Mouse (Mus musculus) neural tube, embryonic 11.5 days (tissue): ENCODE results near the gene Gm20716. TPM values are rescaled to one million over a fixed set of nuclear protein-coding genes. Genes with fewer than 3 reads are reported as not detected.
A peak's percentile ranks its signal among the peaks of the same experiment; 100 is the strongest.

Experiments
- ATAC-seq: fragments of 200-750 bp; cut with Nextera tagmentation; 2 replicates; pipeline ENCODE4 v1.8.0; 2017; ENCODE audit warnings: moderate number of reproducible peaks, mild to moderate bottlenecking, moderate TSS enrichment, moderate library complexity; ENCODE audit not compliant: insufficient read depth, low FRiP score, low TSS enrichment
- DNase-seq: peaks from one replicate; pipeline ENCODE4 v3.0.0-alpha.2; 2015; ENCODE audit warnings: low spot score
- H3K27ac ChIP-seq: fragments of 300-500 bp; sonication (generic); 2 replicates; pipeline ENCODE4 v1.5.1; 2014; ENCODE audit warnings: low read depth, mild to moderate bottlenecking, low read length
- H3K27me3 ChIP-seq: fragments of 300-500 bp; sonication (generic); 2 replicates; pipeline ENCODE4 v1.6.1; 2014; ENCODE audit warnings: mild to moderate bottlenecking, low read length, mixed read lengths; ENCODE audit not compliant: control insufficient read depth, insufficient read depth
- H3K36me3 ChIP-seq: fragments of 300-500 bp; sonication (generic); 2 replicates; pipeline ENCODE4 v1.6.1; 2014; ENCODE audit warnings: mild to moderate bottlenecking, low read length, moderate library complexity, mixed read lengths; ENCODE audit not compliant: control insufficient read depth, insufficient read depth
- H3K4me1 ChIP-seq: fragments of 300-500 bp; sonication (generic); 2 replicates; pipeline ENCODE4 v1.6.1; 2014; ENCODE audit warnings: low read length, mixed read lengths; ENCODE audit not compliant: control insufficient read depth, insufficient read depth
- H3K4me2 ChIP-seq: fragments of 300-500 bp; sonication (generic); 2 replicates; pipeline ENCODE4 v1.6.1; 2014; ENCODE audit warnings: low read depth, mild to moderate bottlenecking, moderate library complexity
- H3K4me3 ChIP-seq: fragments of 300-500 bp; sonication (generic); 2 replicates; pipeline ENCODE4 v1.5.1; 2014; ENCODE audit warnings: low read depth, low read length
- H3K9ac ChIP-seq: fragments of 300-500 bp; sonication (generic); 2 replicates; pipeline ENCODE4 v1.6.1; 2014; ENCODE audit warnings: mild to moderate bottlenecking, low read length
- H3K9me3 ChIP-seq: fragments of 300-500 bp; sonication (generic); 2 replicates; pipeline ENCODE4 v1.6.1; 2016; ENCODE audit warnings: low read length; ENCODE audit not compliant: control insufficient read depth
- WGBS: fragments of 180-500 bp; shearing (Covaris S2); extraction: QIAGEN DNeasy Blood & Tissue Kit; methylation state at CpG from one replicate; pipeline ENCODE4 v1.1.7; 2014; 5-methylcytosine and 5-hydroxymethylcytosine counted together
- polyA plus RNA-seq: library from polyadenylated mRNA; unstranded; fragments of >200 nt; fragmentation: Nextera tagmentation; extraction: Ambion mirVana; gene quantifications from 2 replicates; pipeline ENCODE4 v1.2.1, GENCODE M21; 2014

The Gm20716 gene
- polyA plus RNA-seq, 1 experiment from 2014 or later = 26.8 TPM

- Histone ChIP-seq H3K4me3 (no peak overlapping the region), H3K4me2 (no peak overlapping the region), H3K9me3 (no peaks in the 10 kb centered on the region), H3K4me1 (no peaks in the 10 kb centered on the region), H3K27ac (no peak overlapping the region), H3K9ac (no peak overlapping the region), H3K36me3 (no peaks in the 10 kb centered on the region), H3K27me3 (no peaks in the 10 kb centered on the region; the same call in 1 of the 2 replicates)
- 59% methylated on average over 7 of the region's 7 CpGs for WGBS
- DNase-seq (no peak), ATAC-seq (no peak)
Measured at GRCm38 (mm10) chr2:168253822-168254221, 23.7 kb upstream of the Gm20716 start.

GRCm38 (mm10) chr2:168252639-168253292 is 22.6 kb upstream of the Gm20716 start:
- no peak overlapping the region for H3K27ac ChIP-seq
- ATAC-seq (peak; percentile 45; the same call in 1 of the 2 replicates), DNase-seq (peak; percentile 63)
- WGBS = 14% methylated on average over 16 of the region's 16 CpGs
- peak overlapping the region; percentile 1; the same call in 1 of the 2 replicates for H3K4me3 ChIP-seq
- H3K9me3 ChIP-seq = no peaks in the 10 kb centered on the region
- H3K36me3 ChIP-seq = no peaks in the 10 kb centered on the region
- no peaks in the 10 kb centered on the region; the same call in 1 of the 2 replicates for H3K27me3 ChIP-seq
- H3K4me1 ChIP-seq = no peaks in the 10 kb centered on the region
- peak overlapping the region; percentile 19; the same call in 1 of the 2 replicates for H3K4me2 ChIP-seq
- no peak overlapping the region for H3K9ac ChIP-seq

- H3K27ac ChIP-seq = no peak overlapping the region
- H3K36me3 ChIP-seq = no peaks in the 10 kb centered on the region
- ATAC-seq (no peak), DNase-seq (peak; percentile 83)
- no peak overlapping the region for H3K9ac ChIP-seq
- 18% methylated on average over 8 of the region's 8 CpGs for WGBS
- H3K4me1 ChIP-seq = no peaks in the 10 kb centered on the region
- H3K4me3 ChIP-seq = no peak overlapping the region
- H3K4me2 ChIP-seq = no peak overlapping the region
- no peaks in the 10 kb centered on the region for H3K9me3 ChIP-seq
- H3K27me3 ChIP-seq = no peaks in the 10 kb centered on the region; the same call in 1 of the 2 replicates
Measured at GRCm38 (mm10) chr2:168250270-168250669, 20.1 kb upstream of the Gm20716 start.

- 30% methylated on average over 2 of the region's 2 CpGs for WGBS
- DNase-seq = no peak
Measured at GRCm38 (mm10) chr2:168248856-168249245, 18.7 kb upstream of the Gm20716 start.

GRCm38 (mm10) chr2:168248167-168248855 is 18.1 kb upstream of the Gm20716 start:
- Histone ChIP-seq H3K4me2 (no peak overlapping the region), H3K9me3 (no peaks in the 10 kb centered on the region), H3K4me3 (no peak overlapping the region), H3K27ac (no peak overlapping the region), H3K27me3 (no peaks in the 10 kb centered on the region; the same call in 1 of the 2 replicates), H3K9ac (no peak overlapping the region), H3K36me3 (no peaks in the 10 kb centered on the region), H3K4me1 (no peaks in the 10 kb centered on the region)
- 78% methylated on average over 8 of the region's 8 CpGs for WGBS
- ATAC-seq (no peak), DNase-seq (no peak)

More at GRCm38 (mm10) chr2:168248856-168249245, 18.7 kb upstream of the Gm20716 start:
- Histone ChIP-seq H3K27ac (no peak overlapping the region), H3K36me3 (no peaks in the 10 kb centered on the region), H3K9me3 (no peaks in the 10 kb centered on the region), H3K4me3 (no peak overlapping the region), H3K4me1 (no peaks in the 10 kb centered on the region), H3K9ac (no peak overlapping the region), H3K27me3 (no peaks in the 10 kb centered on the region; the same call in 1 of the 2 replicates), H3K4me2 (no peak overlapping the region)
- no peak for ATAC-seq

GRCm38 (mm10) chr2:168245571-168245970 is 15.4 kb upstream of the Gm20716 start:
- no peak overlapping the region for H3K4me2 ChIP-seq
- H3K4me1 ChIP-seq = no peaks in the 10 kb centered on the region
- DNase-seq = no peak
- H3K27me3 ChIP-seq = no peaks in the 10 kb centered on the region
- H3K4me3 ChIP-seq = no peak overlapping the region
- WGBS = 37% methylated on average over 8 of the region's 8 CpGs
- H3K9me3 ChIP-seq = no peaks in the 10 kb centered on the region
- ATAC-seq = no peak
- H3K27ac ChIP-seq = no peak overlapping the region
- no peak overlapping the region for H3K9ac ChIP-seq
- H3K36me3 ChIP-seq = no peaks in the 10 kb centered on the region

- H3K4me3 ChIP-seq = no peak overlapping the region
- H3K9ac ChIP-seq = no peak overlapping the region
- no peaks in the 10 kb centered on the region for H3K27me3 ChIP-seq
- H3K4me2 ChIP-seq = no peak overlapping the region
- H3K4me1 ChIP-seq = no peaks in the 10 kb centered on the region
- H3K27ac ChIP-seq = no peak overlapping the region
- WGBS = 74% methylated on average over 4 of the region's 4 CpGs
- ATAC-seq = no peak
- no peak for DNase-seq
- no peaks in the 10 kb centered on the region for H3K9me3 ChIP-seq
- H3K36me3 ChIP-seq = no peaks in the 10 kb centered on the region
Measured at GRCm38 (mm10) chr2:168243278-168243677, 13.1 kb upstream of the Gm20716 start.

- DNase-seq (no peak), ATAC-seq (no peak)
- H3K27me3 ChIP-seq = no peaks in the 10 kb centered on the region
- no peaks in the 10 kb centered on the region for H3K36me3 ChIP-seq
- H3K9me3 ChIP-seq = no peaks in the 10 kb centered on the region
- H3K27ac ChIP-seq = no peak overlapping the region
- no peak overlapping the region for H3K4me3 ChIP-seq
- H3K4me2 ChIP-seq = no peak overlapping the region
- no peak overlapping the region for H3K9ac ChIP-seq
- no peaks in the 10 kb centered on the region for H3K4me1 ChIP-seq
Measured at GRCm38 (mm10) chr2:168242841-168243240, 12.7 kb upstream of the Gm20716 start.

GRCm38 (mm10) chr2:168238335-168238734 is 8.2 kb upstream of the Gm20716 start:
- Histone ChIP-seq H3K4me3 (no peak overlapping the region), H3K9me3 (no peaks in the 10 kb centered on the region), H3K27me3 (no peaks in the 10 kb centered on the region), H3K4me1 (no peaks in the 10 kb centered on the region), H3K9ac (no peak overlapping the region), H3K27ac (no peak overlapping the region), H3K4me2 (no peak overlapping the region), H3K36me3 (no peaks in the 10 kb centered on the region)
- ATAC-seq (no peak), DNase-seq (no peak)
- WGBS = 90% methylated on average over 4 of the region's 4 CpGs
